Mouse (Mus musculus): ENCODE data around the gene Rbfox1.

DNA sequence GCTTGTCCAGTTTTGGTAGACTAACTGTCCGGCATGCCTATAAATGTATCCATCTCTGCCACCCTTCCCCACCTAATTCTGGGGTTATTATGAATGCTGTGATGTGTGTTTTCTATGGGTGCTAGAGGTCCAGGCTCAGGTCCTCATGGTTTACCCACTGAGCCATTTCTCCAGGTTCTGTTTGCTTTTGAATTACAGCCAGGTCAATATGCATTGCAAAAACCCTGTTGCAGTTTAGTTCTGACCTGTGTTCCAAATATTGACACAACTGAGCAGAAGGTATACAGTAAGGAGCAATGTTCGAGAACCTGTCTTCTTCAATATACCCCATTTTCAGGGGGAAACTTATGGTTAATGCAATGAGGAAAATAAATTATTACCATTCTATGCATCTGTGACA lies 480.6 kb downstream of the Rbfox1 start:
- no peak for TF ChIP-seq MAX (IDR thresholded peaks at IDR 0.05)
- TF ChIP-seq CTCF (IDR thresholded peaks at IDR 0.05; ENCODE audit: control insufficient read depth, insufficient read depth, insufficient read length), result no peak
- no peak for TF ChIP-seq MYOD1 (IDR thresholded peaks at IDR 0.05; ENCODE audit: control insufficient read depth, insufficient read length, low read depth)
- no peak for TF ChIP-seq MYOG (IDR thresholded peaks at IDR 0.05; ENCODE audit: control insufficient read depth, extremely low read depth, insufficient read length)

All from C2C12 (cell line).